ENCODE assay signal across 10 mouse cellular contexts in genomic region chr5:102629362-102629771, GRCm38 (mm10).
A peak's percentile ranks its signal among the peaks of the same experiment; 100 is the strongest.
DNase-seq lines count a peak whose midpoint lies in the region; ATAC-seq and TF ChIP-seq lines count a peak whose summit lies in the region.
"Had no signal": no experiment of that assay in that cellular context is flagged by ENCODE, and none has a peak within 500 bp of the region (broad histone marks: within the 10 kb centered on the region; RNA-seq: fewer than 3 reads in every experiment).

No protein-coding gene starts in this region.

- H3K9ac ChIP-seq in intestine, embryonic 14.5 days (ENCODE audit: low read length) = no peak overlapping the region
- H3K9ac ChIP-seq in intestine, postnatal 0 days (ENCODE audit: low read depth, low read length) = no peak overlapping the region
- no peak overlapping the region for H3K9ac ChIP-seq in embryonic facial prominence, embryonic 11.5 days (replicated peaks; ENCODE audit: low read length)
- H3K9ac ChIP-seq: liver, embryonic 15.5 days had no signal

- H3K4me1 ChIP-seq in intestine, embryonic 14.5 days (replicated peaks; ENCODE audit: control insufficient read depth, insufficient read depth, low read length) = no peaks in the 10 kb centered on the region
- no peaks in the 10 kb centered on the region for H3K4me1 ChIP-seq in intestine, postnatal 0 days (replicated peaks; ENCODE audit: control insufficient read depth, insufficient read depth, low read length)
- no peaks in the 10 kb centered on the region for H3K4me1 ChIP-seq in embryonic facial prominence, embryonic 11.5 days (ENCODE audit: control insufficient read depth, insufficient read depth, low read length)
- H3K4me1 ChIP-seq: liver, embryonic 15.5 days had no signal

- no peak overlapping the region for H3K4me3 ChIP-seq in intestine, embryonic 14.5 days (ENCODE audit: low read depth, low read length)
- H3K4me3 ChIP-seq in intestine, postnatal 0 days (ENCODE audit: low read depth, low read length) = no peak overlapping the region
- no peak overlapping the region for H3K4me3 ChIP-seq in embryonic facial prominence, embryonic 11.5 days (ENCODE audit: low read depth, low read length)
- H3K4me3 ChIP-seq in left cerebral cortex, adult 2 months = no peak overlapping the region
- H3K4me3 ChIP-seq: liver, embryonic 15.5 days had no signal

- intact Hi-C loops in heart, postnatal 14 days (cut with DNase I) = no loop called here
- intact Hi-C loops in left cerebral cortex, adult 2 months (cut with DNase I) = no loop called here

- H3K27ac ChIP-seq in intestine, embryonic 14.5 days (ENCODE audit: low read depth) = peak overlapping the region; percentile 1; the same call in 1 of the 2 replicates
- no peak overlapping the region for H3K27ac ChIP-seq in intestine, postnatal 0 days (ENCODE audit: low read depth, low read length)
- no peak overlapping the region for H3K27ac ChIP-seq in embryonic facial prominence, embryonic 11.5 days (replicated peaks; ENCODE audit: low read depth, low read length)
- no peak overlapping the region for H3K27ac ChIP-seq in left cerebral cortex, adult 2 months
- H3K27ac ChIP-seq: liver, embryonic 15.5 days had no signal

- WGBS in intestine, embryonic 14.5 days = 47% methylated on average over 11 of the region's 11 CpGs
- WGBS in intestine, postnatal 0 days = 62% methylated on average over 11 of the region's 11 CpGs
- WGBS in embryonic facial prominence, embryonic 11.5 days = 47% methylated on average over 11 of the region's 11 CpGs

- H3K9me3 ChIP-seq in intestine, embryonic 14.5 days (ENCODE audit: control insufficient read depth, low read length) = no peaks in the 10 kb centered on the region
- H3K9me3 ChIP-seq in intestine, postnatal 0 days (ENCODE audit: control insufficient read depth) = no peaks in the 10 kb centered on the region
- no peaks in the 10 kb centered on the region for H3K9me3 ChIP-seq in embryonic facial prominence, embryonic 11.5 days (replicated peaks; ENCODE audit: control insufficient read depth, low read length)
- H3K9me3 ChIP-seq: liver, embryonic 15.5 days had no signal

- no peaks in the 10 kb centered on the region for H3K27me3 ChIP-seq in intestine, embryonic 14.5 days (replicated peaks; ENCODE audit: control insufficient read depth, insufficient read depth, low read length)
- no peaks in the 10 kb centered on the region for H3K27me3 ChIP-seq in intestine, postnatal 0 days (replicated peaks; ENCODE audit: control insufficient read depth, insufficient read depth, low read length)
- H3K27me3 ChIP-seq in embryonic facial prominence, embryonic 11.5 days (ENCODE audit: control insufficient read depth, insufficient read depth, low read length) = no peaks in the 10 kb centered on the region
- H3K27me3 ChIP-seq: liver, embryonic 15.5 days had no signal

- TF ChIP-seq CTCF in intestine, postnatal 0 days (IDR thresholded peaks at IDR 0.05; ENCODE audit: low read depth) = no peak
- no peak for TF ChIP-seq CTCF in left cerebral cortex, adult 2 months (IDR thresholded peaks at IDR 0.05)

- ATAC-seq in intestine, embryonic 14.5 days (replicated peaks; ENCODE audit: low FRiP score, low TSS enrichment, low read depth) = no peak
- ATAC-seq in intestine, postnatal 0 days = no peak
- no peak for ATAC-seq in embryonic facial prominence, embryonic 11.5 days (replicated peaks; ENCODE audit: insufficient number of reproducible peaks, low FRiP score, low TSS enrichment, low read depth)

- no peak overlapping the region for H3K4me2 ChIP-seq in intestine, embryonic 14.5 days (ENCODE audit: low read length)
- H3K4me2 ChIP-seq in intestine, postnatal 0 days (replicated peaks; ENCODE audit: low read depth) = no peak overlapping the region
- H3K4me2 ChIP-seq in embryonic facial prominence, embryonic 11.5 days (ENCODE audit: low read depth, low read length) = no peak overlapping the region
- H3K4me2 ChIP-seq: liver, embryonic 15.5 days had no signal

- DNase-seq in intestine, embryonic 14.5 days (ENCODE audit: low spot score) = peak; percentile 63
- peak; percentile 47 for DNase-seq in embryonic facial prominence, embryonic 11.5 days (ENCODE audit: low spot score)
- peak; percentile 49 to 52 for DNase-seq in heart, postnatal 14 days
- peak; percentile 41 for DNase-seq in lung, postnatal 36 days
- no peak for DNase-seq in left cerebral cortex, adult 2 months (ENCODE audit: extremely low spot score in 1 of 2, low spot score in 2 of 2)
- no peak for DNase-seq in layer of hippocampus, postnatal 25 days (ENCODE audit: extremely low spot score in 1 of 2, low spot score in 1 of 2)
- no peak for DNase-seq in left cerebral cortex, adult 8-10 months (ENCODE audit: low spot score in 2 of 2)
- DNase-seq: cerebellum, adult 9-11 months had no signal

- no peaks in the 10 kb centered on the region for H3K36me3 ChIP-seq in intestine, embryonic 14.5 days (ENCODE audit: control insufficient read depth, insufficient read depth, low read length)
- no peaks in the 10 kb centered on the region for H3K36me3 ChIP-seq in intestine, postnatal 0 days (ENCODE audit: control insufficient read depth, insufficient read depth)
- no peaks in the 10 kb centered on the region for H3K36me3 ChIP-seq in embryonic facial prominence, embryonic 11.5 days (replicated peaks; ENCODE audit: control insufficient read depth, insufficient read depth, low read depth, low read length)
- H3K36me3 ChIP-seq: liver, embryonic 15.5 days had no signal

Comparison
In these comparisons a context has a peak if more than half of its experiments do, and no peak if none do; other contexts are left out.
1. DNase-seq: peak in intestine, embryonic 14.5 days (single experiment), embryonic facial prominence, embryonic 11.5 days (single experiment), heart, postnatal 14 days (2 of 2) and lung, postnatal 36 days (single experiment); none in left cerebral cortex, adult 2 months (0 of 2), layer of hippocampus, postnatal 25 days (0 of 2) and left cerebral cortex, adult 8-10 months (0 of 2).